Mouse (Mus musculus): ENCODE results near the gene 4930452B06Rik. TPM values are rescaled to one million over a fixed set of nuclear protein-coding genes. Genes with fewer than 3 reads are reported as not detected.

The 4930452B06Rik gene
- polyA plus RNA-seq, 1 experiment from 2014 or later: 20.7 TPM

- no peak overlapping the region for H3K4me3 ChIP-seq (ENCODE audit: control insufficient read depth in 1 of 2, insufficient read depth in 1 of 2, low read depth in 1 of 2, low read length in 2 of 2)
- H3K27ac ChIP-seq (replicated peaks in 1 of 2; ENCODE audit: control insufficient read depth in 1 of 2, insufficient read depth in 1 of 2, low read depth in 2 of 2, low read length in 2 of 2): no peak overlapping the region
- no peak overlapping the region for H3K9ac ChIP-seq (ENCODE audit: low read length)
- H3K9me3 ChIP-seq (ENCODE audit: control insufficient read depth, low read length): no peaks in the 10 kb centered on the region
- 88% methylated on average over 3 of the region's 3 CpGs for WGBS
- no peak for ATAC-seq (ENCODE audit: insufficient number of reproducible peaks, insufficient read depth, low FRiP score, low read depth)
- peaks cover 5 to 6% of the 10 kb centered on the region in 2 experiments; a peak in 3 of 4 replicates for H3K4me1 ChIP-seq (ENCODE audit: control insufficient read depth in 2 of 2, insufficient read depth in 2 of 2, low read length in 2 of 2)
- no peaks in the 10 kb centered on the region for H3K36me3 ChIP-seq (ENCODE audit: control insufficient read depth, insufficient read depth, low read length)
- H3K27me3 ChIP-seq (ENCODE audit: control insufficient read depth, insufficient read depth, low read length): no peaks in the 10 kb centered on the region
- no peak overlapping the region for H3K4me2 ChIP-seq (ENCODE audit: low read length)
Observed at GRCm38 (mm10) chr14:8422833-8423232, 243.2 kb downstream of the 4930452B06Rik start.

- WGBS: 41% methylated on average over 10 of the region's 10 CpGs
- no peaks in the 10 kb centered on the region for H3K9me3 ChIP-seq (ENCODE audit: control insufficient read depth, low read length)
- no peak overlapping the region for H3K4me2 ChIP-seq (ENCODE audit: low read length)
- H3K4me3 ChIP-seq (ENCODE audit: control insufficient read depth in 1 of 2, insufficient read depth in 1 of 2, low read depth in 1 of 2, low read length in 2 of 2): no peak overlapping the region
- no peak overlapping the region for H3K9ac ChIP-seq (ENCODE audit: low read length)
- H3K27me3 ChIP-seq (ENCODE audit: control insufficient read depth, insufficient read depth, low read length): no peaks in the 10 kb centered on the region
- no peak for ATAC-seq (ENCODE audit: insufficient number of reproducible peaks, insufficient read depth, low FRiP score, low read depth)
- H3K36me3 ChIP-seq (ENCODE audit: control insufficient read depth, insufficient read depth, low read length): no peaks in the 10 kb centered on the region
- no peak overlapping the region for H3K27ac ChIP-seq (replicated peaks in 1 of 2; ENCODE audit: control insufficient read depth in 1 of 2, insufficient read depth in 1 of 2, low read depth in 2 of 2, low read length in 2 of 2)
- peaks cover 5 to 6% of the 10 kb centered on the region in 2 experiments; a peak in 3 of 4 replicates for H3K4me1 ChIP-seq (ENCODE audit: control insufficient read depth in 2 of 2, insufficient read depth in 2 of 2, low read length in 2 of 2)
Observed at GRCm38 (mm10) chr14:8421199-8421787, 244.7 kb downstream of the 4930452B06Rik start.

- Histone ChIP-seq H3K27me3 (ENCODE audit: control insufficient read depth, insufficient read depth, low read length) (no peaks in the 10 kb centered on the region), H3K27ac (replicated peaks in 1 of 2; ENCODE audit: control insufficient read depth in 1 of 2, insufficient read depth in 1 of 2, low read depth in 2 of 2, low read length in 2 of 2) (no peak overlapping the region), H3K36me3 (ENCODE audit: control insufficient read depth, insufficient read depth, low read length) (no peaks in the 10 kb centered on the region), H3K4me2 (ENCODE audit: low read length) (no peak overlapping the region), H3K9ac (ENCODE audit: low read length) (no peak overlapping the region), H3K9me3 (ENCODE audit: control insufficient read depth, low read length) (no peaks in the 10 kb centered on the region), H3K4me3 (ENCODE audit: control insufficient read depth in 1 of 2, insufficient read depth in 1 of 2, low read depth in 1 of 2, low read length in 2 of 2) (no peak overlapping the region), H3K4me1 (ENCODE audit: control insufficient read depth in 2 of 2, insufficient read depth in 2 of 2, low read length in 2 of 2) (peaks cover 5 to 6% of the 10 kb centered on the region in 2 experiments; a peak in 3 of 4 replicates)
- ATAC-seq (ENCODE audit: insufficient number of reproducible peaks, insufficient read depth, low FRiP score, low read depth): no peak
- 18% methylated on average over 3 of the region's 3 CpGs for WGBS
Observed at GRCm38 (mm10) chr14:8418610-8419009, 247.4 kb downstream of the 4930452B06Rik start.

- Histone ChIP-seq H3K4me2 (ENCODE audit: low read length) (no peak overlapping the region), H3K27me3 (ENCODE audit: control insufficient read depth, insufficient read depth, low read length) (no peaks in the 10 kb centered on the region), H3K36me3 (ENCODE audit: control insufficient read depth, insufficient read depth, low read length) (no peaks in the 10 kb centered on the region), H3K4me1 (ENCODE audit: control insufficient read depth in 2 of 2, insufficient read depth in 2 of 2, low read length in 2 of 2) (no peaks in the 10 kb centered on the region), H3K27ac (replicated peaks in 1 of 2; ENCODE audit: control insufficient read depth in 1 of 2, insufficient read depth in 1 of 2, low read depth in 2 of 2, low read length in 2 of 2) (no peak overlapping the region), H3K4me3 (ENCODE audit: control insufficient read depth in 1 of 2, insufficient read depth in 1 of 2, low read depth in 1 of 2, low read length in 2 of 2) (no peak overlapping the region), H3K9ac (ENCODE audit: low read length) (no peak overlapping the region), H3K9me3 (ENCODE audit: control insufficient read depth, low read length) (no peaks in the 10 kb centered on the region)
- WGBS: 71% methylated on average over 6 of the region's 6 CpGs
- ATAC-seq (ENCODE audit: insufficient number of reproducible peaks, insufficient read depth, low FRiP score, low read depth): no peak
Observed at GRCm38 (mm10) chr14:8405946-8406345, 260.1 kb downstream of the 4930452B06Rik start.

- no peaks in the 10 kb centered on the region for H3K9me3 ChIP-seq (ENCODE audit: control insufficient read depth, low read length)
- H3K4me1 ChIP-seq (ENCODE audit: control insufficient read depth in 2 of 2, insufficient read depth in 2 of 2, low read length in 2 of 2): no peaks in the 10 kb centered on the region
- WGBS: 90% methylated on average over 3 of the region's 3 CpGs
- H3K4me3 ChIP-seq (ENCODE audit: control insufficient read depth in 1 of 2, insufficient read depth in 1 of 2, low read depth in 1 of 2, low read length in 2 of 2): no peak overlapping the region
- no peaks in the 10 kb centered on the region for H3K36me3 ChIP-seq (ENCODE audit: control insufficient read depth, insufficient read depth, low read length)
- no peak overlapping the region for H3K9ac ChIP-seq (ENCODE audit: low read length)
- ATAC-seq (ENCODE audit: insufficient number of reproducible peaks, insufficient read depth, low FRiP score, low read depth): no peak
- no peaks in the 10 kb centered on the region for H3K27me3 ChIP-seq (ENCODE audit: control insufficient read depth, insufficient read depth, low read length)
- no peak overlapping the region for H3K4me2 ChIP-seq (ENCODE audit: low read length)
- H3K27ac ChIP-seq (replicated peaks in 1 of 2; ENCODE audit: control insufficient read depth in 1 of 2, insufficient read depth in 1 of 2, low read depth in 2 of 2, low read length in 2 of 2): no peak overlapping the region
Observed at GRCm38 (mm10) chr14:8403310-8403709, 262.7 kb downstream of the 4930452B06Rik start.

GRCm38 (mm10) chr14:8398507-8398906 is 267.5 kb downstream of the 4930452B06Rik start:
- Histone ChIP-seq H3K9me3 (ENCODE audit: control insufficient read depth, low read length) (no peaks in the 10 kb centered on the region), H3K4me1 (ENCODE audit: control insufficient read depth in 2 of 2, insufficient read depth in 2 of 2, low read length in 2 of 2) (no peaks in the 10 kb centered on the region), H3K9ac (ENCODE audit: low read length) (no peak overlapping the region), H3K27me3 (ENCODE audit: control insufficient read depth, insufficient read depth, low read length) (no peaks in the 10 kb centered on the region), H3K36me3 (ENCODE audit: control insufficient read depth, insufficient read depth, low read length) (no peaks in the 10 kb centered on the region), H3K4me3 (ENCODE audit: control insufficient read depth in 1 of 2, insufficient read depth in 1 of 2, low read depth in 1 of 2, low read length in 2 of 2) (no peak overlapping the region), H3K4me2 (ENCODE audit: low read length) (no peak overlapping the region), H3K27ac (replicated peaks in 1 of 2; ENCODE audit: control insufficient read depth in 1 of 2, insufficient read depth in 1 of 2, low read depth in 2 of 2, low read length in 2 of 2) (no peak overlapping the region)
- ATAC-seq (ENCODE audit: insufficient number of reproducible peaks, insufficient read depth, low FRiP score, low read depth): no peak

- no peak overlapping the region for H3K27ac ChIP-seq (replicated peaks in 1 of 2; ENCODE audit: control insufficient read depth in 1 of 2, insufficient read depth in 1 of 2, low read depth in 2 of 2, low read length in 2 of 2)
- WGBS: 46% methylated on average over 7 of the region's 7 CpGs
- H3K4me3 ChIP-seq (ENCODE audit: control insufficient read depth in 1 of 2, insufficient read depth in 1 of 2, low read depth in 1 of 2, low read length in 2 of 2): no peak overlapping the region
- H3K27me3 ChIP-seq (ENCODE audit: control insufficient read depth, insufficient read depth, low read length): no peaks in the 10 kb centered on the region
- H3K4me2 ChIP-seq (ENCODE audit: low read length): no peak overlapping the region
- ATAC-seq (ENCODE audit: insufficient number of reproducible peaks, insufficient read depth, low FRiP score, low read depth): no peak
- H3K9ac ChIP-seq (ENCODE audit: low read length): no peak overlapping the region
- H3K36me3 ChIP-seq (ENCODE audit: control insufficient read depth, insufficient read depth, low read length): no peaks in the 10 kb centered on the region
- H3K4me1 ChIP-seq (ENCODE audit: control insufficient read depth in 2 of 2, insufficient read depth in 2 of 2, low read length in 2 of 2): no peaks in the 10 kb centered on the region
- H3K9me3 ChIP-seq (ENCODE audit: control insufficient read depth, low read length): no peaks in the 10 kb centered on the region
Observed at GRCm38 (mm10) chr14:8395690-8396287, 270.3 kb downstream of the 4930452B06Rik start.

All from heart, embryonic 14.5 days (tissue).